In the genomic region with DNA sequence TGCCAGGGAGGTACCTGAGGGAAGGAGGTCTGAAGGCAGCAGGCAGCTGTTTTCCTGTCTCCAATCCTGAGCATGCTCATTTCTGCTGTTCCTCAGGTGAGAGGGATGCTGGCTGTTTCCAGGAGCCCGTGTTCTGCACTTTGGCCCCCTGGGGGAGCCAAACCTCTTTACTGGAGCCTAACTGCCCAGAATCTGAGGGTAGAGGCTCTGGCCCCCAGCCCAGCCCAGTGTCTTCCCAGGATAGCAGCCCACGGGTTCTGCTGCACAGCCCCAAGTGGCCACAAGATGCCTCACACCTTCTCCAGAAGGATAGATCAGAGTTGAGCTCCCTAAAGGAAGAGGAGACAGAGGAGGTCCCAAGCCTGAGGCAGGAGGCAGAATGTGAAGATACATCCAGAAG, we compare ENCODE assay signal across 21 mouse cellular contexts. TPM values are rescaled to one million over a fixed set of nuclear protein-coding genes. Genes with fewer than 3 reads are reported as not detected.
DNase-seq lines count a peak whose midpoint lies in the region; ATAC-seq and TF ChIP-seq lines count a peak whose summit lies in the region.
"Had no signal": no experiment of that assay in that cellular context is flagged by ENCODE, and none has a peak within 500 bp of the region (broad histone marks: within the 10 kb centered on the region; RNA-seq: fewer than 3 reads in every experiment).

No protein-coding gene starts in this region.

- 0 out of 2 replicates have a peak, but pooled peaks have one; percentile 5 for TF ChIP-seq CTCF in forebrain, postnatal 0 days (IDR thresholded peaks at IDR 0.05; ENCODE audit: low read depth)
- peak; percentile 19; the same call in 1 of the 2 replicates for TF ChIP-seq CTCF in liver, embryonic 14.5 days (IDR thresholded peaks at IDR 0.05; ENCODE audit: low read depth)
- TF ChIP-seq CTCF in liver, postnatal 0 days (IDR thresholded peaks at IDR 0.05; ENCODE audit: low read depth), result peak; percentile 21; the same call in 1 of the 2 replicates

- no peak overlapping the region for H3K4me3 ChIP-seq in forebrain, postnatal 0 days (ENCODE audit: low read depth, low read length)
- H3K4me3 ChIP-seq in forebrain, embryonic 10.5 days, result no peak overlapping the region
- no peak overlapping the region for H3K4me3 ChIP-seq in liver, embryonic 14.5 days (ENCODE audit: insufficient read depth in 1 of 2, low read depth in 2 of 2, low read length in 2 of 2)
- H3K4me3 ChIP-seq in liver, embryonic 12.5 days, result no peak overlapping the region
- no peak overlapping the region for H3K4me3 ChIP-seq in liver, postnatal 0 days (ENCODE audit: low read depth, low read length)
- H3K4me3 ChIP-seq in hindbrain, embryonic 13.5 days, result no peak overlapping the region
- H3K4me3 ChIP-seq: forebrain, embryonic 15.5 days; heart, embryonic 10.5 days; kidney, embryonic 15.5 days; limb, embryonic 15.5 days; midbrain, embryonic 13.5 days; neural tube, embryonic 13.5 days; stomach, embryonic 15.5 days had no signal

- no peaks in the 10 kb centered on the region for H3K4me1 ChIP-seq in forebrain, postnatal 0 days (ENCODE audit: insufficient read depth)
- no peaks in the 10 kb centered on the region for H3K4me1 ChIP-seq in forebrain, embryonic 10.5 days
- no peaks in the 10 kb centered on the region for H3K4me1 ChIP-seq in liver, embryonic 14.5 days (replicated peaks; ENCODE audit: control insufficient read depth in 2 of 2, insufficient read depth in 2 of 2, low read length in 1 of 2)
- H3K4me1 ChIP-seq in liver, embryonic 12.5 days, result no peaks in the 10 kb centered on the region
- H3K4me1 ChIP-seq in liver, postnatal 0 days (ENCODE audit: insufficient read depth), result no peaks in the 10 kb centered on the region
- H3K4me1 ChIP-seq in hindbrain, embryonic 13.5 days (replicated peaks), result no peaks in the 10 kb centered on the region
- H3K4me1 ChIP-seq: forebrain, embryonic 15.5 days; heart, embryonic 10.5 days; kidney, embryonic 15.5 days; limb, embryonic 15.5 days; midbrain, embryonic 13.5 days; neural tube, embryonic 13.5 days; stomach, embryonic 15.5 days had no signal

- TF ChIP-seq EP300 in liver, embryonic 14.5 days (IDR thresholded peaks at IDR 0.05; ENCODE audit: low read depth), result no peak
- TF ChIP-seq EP300 in liver, postnatal 0 days (IDR thresholded peaks at IDR 0.05; ENCODE audit: low read depth), result no peak

- DNase-seq in forebrain, postnatal 0 days, result no peak
- DNase-seq in forebrain, embryonic 10.5 days (ENCODE audit: extremely low spot score, low spot score), result no peak
- DNase-seq in liver, embryonic 14.5 days (ENCODE audit: low read depth in 3 of 3, low spot score in 3 of 3), result no peak
- peak; percentile 51 for DNase-seq in ES-CJ7 (ENCODE audit: low read depth, low spot score)
- peak; percentile 12 for DNase-seq in liver, postnatal 0 days
- no peak for DNase-seq in spleen, postnatal 10 days (ENCODE audit: low spot score in 2 of 2)
- DNase-seq: adrenal gland, adult 2 months; cerebellum, adult 8-10 months; gastrocnemius, postnatal 36 days; right cerebral cortex, postnatal 14 days had no signal

- H3K36me3 ChIP-seq in forebrain, postnatal 0 days (ENCODE audit: insufficient read depth), result no peaks in the 10 kb centered on the region
- H3K36me3 ChIP-seq in forebrain, embryonic 10.5 days (replicated peaks), result no peaks in the 10 kb centered on the region
- peaks cover 5% of the 10 kb centered on the region for H3K36me3 ChIP-seq in liver, embryonic 14.5 days (replicated peaks; ENCODE audit: control insufficient read depth, insufficient read depth, low read depth)
- peaks cover 86% of the 10 kb centered on the region for H3K36me3 ChIP-seq in liver, embryonic 12.5 days
- H3K36me3 ChIP-seq in liver, postnatal 0 days (replicated peaks; ENCODE audit: insufficient read depth, low read length), result peaks cover 41% of the 10 kb centered on the region
- no peaks in the 10 kb centered on the region for H3K36me3 ChIP-seq in hindbrain, embryonic 13.5 days
- H3K36me3 ChIP-seq: forebrain, embryonic 15.5 days; heart, embryonic 10.5 days; kidney, embryonic 15.5 days; limb, embryonic 15.5 days; midbrain, embryonic 13.5 days; neural tube, embryonic 13.5 days; stomach, embryonic 15.5 days had no signal

- WGBS in forebrain, postnatal 0 days, result 8% methylated on average over 2 of the region's 2 CpGs
- WGBS in forebrain, embryonic 10.5 days, result 16% methylated on average over 2 of the region's 2 CpGs
- 53% methylated on average over 2 of the region's 2 CpGs for WGBS in liver, embryonic 14.5 days (ENCODE audit: insufficient replicate concordance)
- WGBS in liver, embryonic 12.5 days (ENCODE audit: insufficient replicate concordance), result 41% methylated on average over 2 of the region's 2 CpGs
- WGBS in liver, postnatal 0 days (ENCODE audit: insufficient replicate concordance), result 38% methylated on average over 2 of the region's 2 CpGs
- 40% methylated on average over 2 of the region's 2 CpGs for WGBS in hindbrain, embryonic 13.5 days

- no peak overlapping the region for H3K27ac ChIP-seq in forebrain, postnatal 0 days (ENCODE audit: low read depth, low read length)
- H3K27ac ChIP-seq in forebrain, embryonic 10.5 days, result no peak overlapping the region
- no peak overlapping the region for H3K27ac ChIP-seq in liver, embryonic 14.5 days
- no peak overlapping the region for H3K27ac ChIP-seq in liver, embryonic 12.5 days
- no peak overlapping the region for H3K27ac ChIP-seq in liver, postnatal 0 days (ENCODE audit: low read depth)
- no peak overlapping the region for H3K27ac ChIP-seq in hindbrain, embryonic 13.5 days
- H3K27ac ChIP-seq: forebrain, embryonic 15.5 days; heart, embryonic 10.5 days; kidney, embryonic 15.5 days; limb, embryonic 15.5 days; midbrain, embryonic 13.5 days; neural tube, embryonic 13.5 days; stomach, embryonic 15.5 days had no signal

- no peaks in the 10 kb centered on the region for H3K9me3 ChIP-seq in forebrain, postnatal 0 days (ENCODE audit: low read length)
- H3K9me3 ChIP-seq in forebrain, embryonic 10.5 days, result no peaks in the 10 kb centered on the region
- H3K9me3 ChIP-seq in liver, embryonic 14.5 days (ENCODE audit: control insufficient read depth, low read length), result no peaks in the 10 kb centered on the region
- H3K9me3 ChIP-seq in liver, embryonic 12.5 days (replicated peaks), result no peaks in the 10 kb centered on the region
- H3K9me3 ChIP-seq in liver, postnatal 0 days (ENCODE audit: low read length), result no peaks in the 10 kb centered on the region
- H3K9me3 ChIP-seq in hindbrain, embryonic 13.5 days, result no peaks in the 10 kb centered on the region
- H3K9me3 ChIP-seq: forebrain, embryonic 15.5 days; heart, embryonic 10.5 days; kidney, embryonic 15.5 days; limb, embryonic 15.5 days; midbrain, embryonic 13.5 days; neural tube, embryonic 13.5 days; stomach, embryonic 15.5 days had no signal

- H3K4me2 ChIP-seq in forebrain, postnatal 0 days (ENCODE audit: low read depth), result no peak overlapping the region
- H3K4me2 ChIP-seq in liver, embryonic 14.5 days (ENCODE audit: low read depth), result no peak overlapping the region
- H3K4me2 ChIP-seq in liver, embryonic 12.5 days, result no peak overlapping the region
- no peak overlapping the region for H3K4me2 ChIP-seq in liver, postnatal 0 days (ENCODE audit: low read depth, low read length)
- no peak overlapping the region for H3K4me2 ChIP-seq in hindbrain, embryonic 13.5 days
- H3K4me2 ChIP-seq: forebrain, embryonic 15.5 days; kidney, embryonic 15.5 days; limb, embryonic 15.5 days; midbrain, embryonic 13.5 days; neural tube, embryonic 13.5 days; stomach, embryonic 15.5 days had no signal

- ATAC-seq in forebrain, postnatal 0 days, result no peak
- ATAC-seq in liver, embryonic 14.5 days (ENCODE audit: insufficient read depth), result no peak
- ATAC-seq in liver, embryonic 12.5 days, result no peak
- ATAC-seq in liver, postnatal 0 days, result no peak
- no peak for ATAC-seq in hindbrain, embryonic 13.5 days (ENCODE audit: low FRiP score)
- ATAC-seq: CD4-positive, CD25-positive, alpha-beta regulatory T cell, adult 4 months; forebrain, embryonic 15.5 days; midbrain, embryonic 13.5 days had no signal

- no peaks in the 10 kb centered on the region for H3K27me3 ChIP-seq in forebrain, postnatal 0 days (ENCODE audit: insufficient read depth, low read length)
- no peaks in the 10 kb centered on the region for H3K27me3 ChIP-seq in forebrain, embryonic 10.5 days (ENCODE audit: poor library complexity, severe bottlenecking)
- no peaks in the 10 kb centered on the region for H3K27me3 ChIP-seq in liver, embryonic 14.5 days (ENCODE audit: control insufficient read depth, insufficient read depth, low read length)
- H3K27me3 ChIP-seq in liver, embryonic 12.5 days (replicated peaks), result no peaks in the 10 kb centered on the region
- H3K27me3 ChIP-seq in liver, postnatal 0 days (ENCODE audit: insufficient read depth, low read length), result no peaks in the 10 kb centered on the region
- no peaks in the 10 kb centered on the region for H3K27me3 ChIP-seq in hindbrain, embryonic 13.5 days
- H3K27me3 ChIP-seq: forebrain, embryonic 15.5 days; kidney, embryonic 15.5 days; limb, embryonic 15.5 days; midbrain, embryonic 13.5 days; neural tube, embryonic 13.5 days; stomach, embryonic 15.5 days had no signal

- H3K9ac ChIP-seq in forebrain, postnatal 0 days, result no peak overlapping the region
- H3K9ac ChIP-seq in liver, embryonic 14.5 days (replicated peaks), result no peak overlapping the region
- no peak overlapping the region for H3K9ac ChIP-seq in liver, embryonic 12.5 days
- no peak overlapping the region for H3K9ac ChIP-seq in liver, postnatal 0 days (replicated peaks)
- H3K9ac ChIP-seq in hindbrain, embryonic 13.5 days, result no peak overlapping the region
- H3K9ac ChIP-seq: forebrain, embryonic 15.5 days; kidney, embryonic 15.5 days; limb, embryonic 15.5 days; midbrain, embryonic 13.5 days; neural tube, embryonic 13.5 days; stomach, embryonic 15.5 days had no signal

RNA-seq across cellular contexts. Expression of gene Psd4, which starts 29.7 kb away (rescaled TPM):
- 0.77 and 1.00 TPM in 2 replicates for total RNA-seq in forebrain, postnatal 0 days (2014; rRNA removed)
- polyA plus RNA-seq in forebrain, postnatal 0 days (2015; fragmentation: Nextera tagmentation; extraction: Ambion mirVana), result 0.34 and 0.48 TPM in 2 replicates
- polyA plus RNA-seq in forebrain, embryonic 10.5 days (2016; fragmentation: Nextera tagmentation; extraction: Ambion mirVana), result 0.46 and 0.60 TPM in 2 replicates
- 5.8 and 7.5 TPM in 2 replicates for polyA plus RNA-seq in liver, embryonic 14.5 days (2012; rRNA removed)
- 5.0 and 6.0 TPM in 2 replicates for polyA plus RNA-seq in liver, embryonic 14.5 days (2014; fragmentation: Nextera tagmentation; extraction: Ambion mirVana)
- polyA plus RNA-seq in liver, embryonic 12.5 days (2016; fragmentation: Nextera tagmentation; extraction: Ambion mirVana), result 13.1 and 13.2 TPM in 2 replicates
- 3.0 and 3.9 TPM in 2 replicates for polyA plus RNA-seq in liver, postnatal 0 days (2015; fragmentation: Nextera tagmentation; extraction: Ambion mirVana)
- polyA plus RNA-seq in hindbrain, embryonic 13.5 days (2015; fragmentation: Nextera tagmentation; extraction: Ambion mirVana), result 0.30 and 0.74 TPM in 2 replicates
- total RNA-seq: MEL had no signal

Comparison
In these comparisons a context has a peak if more than half of its experiments do, and no peak if none do; other contexts are left out.
1. DNase-seq: peak in ES-CJ7 (single experiment) and liver, postnatal 0 days (single experiment); none in forebrain, postnatal 0 days (single experiment), forebrain, embryonic 10.5 days (single experiment), liver, embryonic 14.5 days (0 of 3) and spleen, postnatal 10 days (0 of 2).
2. Peak in every context shown above with its lines, with median percentiles within 50 percentile points of each other: CTCF ChIP-seq.